Mouse (Mus musculus) MN1 (cell line): Measurements from ENCODE around the gene Tnfrsf13c.
"Not testable (repeated sequence)": the region's sequence is repeated elsewhere in the genome, so short reads cannot be mapped to it uniquely, and the experiment has no call there.

Source experiments
- DNase-seq: peaks from one replicate; pipeline ENCODE4 v3.0.0-alpha.2; 2016; ENCODE audit warnings: low spot score

The Tnfrsf13c gene

DNA sequence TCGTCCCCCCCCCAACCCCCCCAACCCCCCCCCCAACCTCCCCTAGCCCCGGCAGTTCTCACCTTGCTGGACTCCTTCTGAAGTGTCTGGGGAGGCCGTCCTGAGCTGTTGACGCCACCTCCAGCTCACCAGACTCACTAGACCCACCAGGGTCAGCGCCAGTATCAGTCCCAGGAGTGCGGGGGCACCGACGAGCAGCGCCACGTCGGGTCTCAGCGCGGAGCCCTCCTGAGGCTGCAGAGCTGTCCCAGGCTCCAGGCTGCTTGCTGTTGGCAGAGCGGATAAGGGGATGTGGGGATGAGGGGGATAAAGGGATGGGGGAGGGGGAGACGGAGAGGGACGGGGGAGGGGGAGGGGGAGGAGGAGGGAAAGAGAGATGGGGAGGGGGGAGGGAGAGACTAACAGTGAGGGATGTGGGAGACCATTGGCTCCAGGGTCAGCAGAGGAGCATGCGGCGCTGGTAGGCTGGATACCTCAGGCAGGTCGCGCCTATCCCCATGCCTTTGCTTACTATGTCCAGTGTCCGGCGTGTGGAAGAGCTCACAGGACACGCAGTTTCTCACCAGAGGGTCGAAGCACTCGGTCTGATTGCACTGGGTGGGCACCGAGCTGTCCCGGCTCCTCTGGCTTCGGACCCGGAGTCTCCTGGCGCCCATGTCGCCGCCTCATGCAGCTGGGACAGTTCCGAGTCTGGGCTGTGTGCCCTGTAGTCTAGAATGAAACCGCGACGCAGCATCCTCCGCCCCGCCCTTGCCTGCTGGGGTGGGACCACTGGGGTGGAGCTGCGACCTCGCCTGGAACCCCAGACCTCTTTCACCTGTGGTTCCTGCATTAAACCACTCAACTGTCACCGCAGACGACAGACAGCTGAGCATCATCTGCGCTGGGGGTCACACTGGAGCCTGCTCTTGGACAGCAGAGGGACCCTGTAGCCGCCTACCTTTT lies at the start of gene Tnfrsf13c:
TSS of gene Tnfrsf13c (minus strand) at position 713 of the 945 bp plus-strand sequence.
- DNase-seq, result no peak

DNA sequence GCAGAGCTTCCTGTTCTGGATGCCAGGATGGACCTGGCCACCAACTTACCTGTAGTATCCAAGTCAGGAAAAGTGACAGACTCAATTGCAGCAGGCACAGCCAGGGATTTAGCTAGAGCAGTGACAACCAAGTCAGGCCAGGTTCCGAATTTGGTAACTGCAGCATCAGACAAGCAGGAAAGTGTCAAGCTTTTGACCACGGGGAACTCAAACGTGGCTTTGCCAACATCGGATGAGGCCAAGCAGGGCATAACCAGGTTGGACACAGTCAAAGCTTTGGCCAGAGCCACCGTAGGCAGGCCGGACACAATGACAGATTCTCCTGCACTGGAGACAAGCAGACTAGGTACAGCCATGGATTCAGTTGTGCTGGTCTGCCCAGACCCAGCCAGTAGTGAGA lies 48.1 kb upstream of the Tnfrsf13c start:
- DNase-seq, result no peak

DNA sequence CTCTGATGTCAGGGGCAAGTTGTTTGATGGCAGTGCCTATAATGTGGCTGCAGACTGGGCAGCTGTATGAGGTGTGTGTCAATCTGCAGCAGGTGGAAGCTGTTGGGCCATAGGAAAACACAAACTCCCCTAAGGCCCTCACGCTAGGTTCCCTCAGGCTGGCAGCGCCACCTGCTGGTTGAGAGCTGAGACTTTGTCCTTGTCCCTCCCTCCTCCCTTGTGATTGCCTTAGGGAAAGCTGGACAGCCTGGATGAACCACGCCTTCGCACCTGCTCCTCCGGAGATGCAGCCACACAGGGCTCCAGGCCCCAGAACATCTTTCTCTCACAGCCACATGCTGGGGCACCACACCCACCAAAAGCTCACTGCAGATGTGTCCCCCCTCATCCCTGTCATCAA lies 47.0 kb upstream of the Tnfrsf13c start:
- DNase-seq, result peak; percentile 89

DNA sequence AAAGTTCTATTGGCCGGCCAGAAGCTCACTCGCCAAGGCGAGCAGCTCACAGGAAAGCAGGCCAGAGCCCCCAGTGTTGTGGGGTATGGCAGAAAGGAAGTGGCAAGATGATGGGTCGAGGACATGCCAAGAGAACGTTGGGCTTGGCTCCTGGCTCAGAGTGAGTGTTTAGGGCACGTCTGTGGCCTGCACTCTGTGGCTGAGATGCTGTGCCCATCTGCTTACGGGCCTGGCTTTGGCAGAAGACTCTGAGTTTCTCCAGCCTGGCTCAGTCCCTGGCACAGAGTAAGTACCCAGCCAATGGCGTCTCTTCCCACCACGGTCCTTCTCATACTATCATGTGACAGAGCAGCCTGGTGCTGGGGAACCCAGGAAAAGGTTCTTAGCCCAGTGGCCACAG lies 44.6 kb upstream of the Tnfrsf13c start:
- DNase-seq, result no peak

DNA sequence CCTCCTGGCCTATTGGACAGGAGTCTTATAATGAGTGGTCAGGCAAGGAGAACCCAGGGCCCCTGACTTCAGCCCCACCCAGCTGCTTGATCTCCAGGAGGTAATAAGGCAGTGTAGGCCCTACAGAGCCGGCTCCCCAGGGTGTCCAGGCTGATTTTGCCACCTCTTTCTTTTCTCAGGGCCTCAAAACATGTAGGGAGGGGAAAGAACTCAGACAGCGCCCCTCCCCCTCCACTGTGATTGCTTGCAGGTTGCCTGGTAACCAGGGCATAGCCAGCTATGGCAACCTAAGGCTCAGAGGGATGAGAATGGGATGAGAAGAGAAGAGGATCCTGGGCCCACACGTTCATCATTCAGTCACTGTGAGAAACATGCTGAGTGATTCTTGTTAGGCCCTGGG lies 44.0 kb upstream of the Tnfrsf13c start:
- DNase-seq, result peak; percentile 36

DNA sequence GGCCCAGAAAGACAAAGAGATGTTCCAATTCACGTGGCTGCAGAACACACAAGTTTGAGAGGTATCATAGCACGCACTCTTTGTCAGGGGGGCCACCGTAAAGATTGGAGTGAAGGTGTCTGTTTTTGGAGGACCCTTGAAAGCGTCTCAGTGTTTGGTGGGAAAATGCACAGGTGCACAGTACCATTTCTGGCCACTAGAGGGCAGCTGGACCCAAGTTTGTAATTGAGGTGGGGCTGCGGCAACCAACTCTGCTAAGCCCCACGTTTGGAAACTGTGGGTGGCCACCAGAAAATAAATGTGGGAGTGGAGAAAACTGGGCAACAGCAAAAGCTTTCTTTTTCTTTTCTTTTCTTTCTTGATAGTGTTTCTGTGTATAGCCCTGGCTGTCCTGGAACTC lies 42.2 kb upstream of the Tnfrsf13c start:
- peak; percentile 66 for DNase-seq

- no peak for DNase-seq
Observed at GRCm38 (mm10) chr15:82259510-82259909, 35.3 kb upstream of the Tnfrsf13c start.

DNA sequence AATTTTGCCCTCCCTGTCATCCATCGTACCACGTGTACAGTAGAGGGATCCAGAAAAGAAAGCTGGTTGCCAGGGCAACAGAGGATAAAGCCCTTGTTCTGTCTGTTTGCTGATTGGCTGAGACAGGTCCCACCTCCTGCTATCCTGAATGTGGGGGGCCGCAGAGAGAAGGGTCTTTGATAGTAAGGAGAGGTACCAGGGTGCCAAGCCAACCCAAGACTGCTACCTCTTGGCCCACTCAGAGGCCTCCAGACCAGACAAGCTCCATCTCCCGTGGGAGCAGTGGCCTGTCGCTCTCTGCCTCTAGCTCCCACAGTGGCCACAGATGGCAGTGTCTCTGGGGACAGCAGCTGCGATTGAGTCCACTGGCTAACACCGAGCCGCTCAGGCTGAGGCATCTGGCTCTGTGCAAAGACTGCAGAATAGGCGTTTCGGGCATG lies 31.8 kb upstream of the Tnfrsf13c start:
- peak; percentile 81 for DNase-seq

- DNase-seq, result no peak
Observed at GRCm38 (mm10) chr15:82255248-82255647, 31.1 kb upstream of the Tnfrsf13c start.

DNA sequence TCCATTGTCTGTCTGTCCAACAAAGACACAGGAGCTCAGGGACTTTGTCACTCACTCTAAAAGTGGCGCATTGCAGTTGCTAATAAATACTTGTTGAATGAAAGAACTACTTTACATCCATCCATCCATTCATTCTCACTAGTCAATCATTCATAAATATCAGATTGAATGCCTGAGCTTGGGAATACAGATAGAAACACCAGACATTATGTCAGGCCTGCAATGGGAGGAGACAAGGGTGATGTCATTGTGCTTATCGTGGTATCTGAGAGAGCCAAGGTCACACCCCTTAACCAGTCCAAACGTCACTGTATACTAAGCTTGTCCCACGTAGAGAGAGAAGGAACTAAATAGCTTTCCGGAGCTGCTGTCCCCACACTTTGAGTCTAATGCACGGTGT lies 27.9 kb upstream of the Tnfrsf13c start, which contains the start of gene 1500009C09Rik:
TSS of gene 1500009C09Rik (plus strand) at position 301 of the 400 bp plus-strand sequence.
- no peak for DNase-seq

DNA sequence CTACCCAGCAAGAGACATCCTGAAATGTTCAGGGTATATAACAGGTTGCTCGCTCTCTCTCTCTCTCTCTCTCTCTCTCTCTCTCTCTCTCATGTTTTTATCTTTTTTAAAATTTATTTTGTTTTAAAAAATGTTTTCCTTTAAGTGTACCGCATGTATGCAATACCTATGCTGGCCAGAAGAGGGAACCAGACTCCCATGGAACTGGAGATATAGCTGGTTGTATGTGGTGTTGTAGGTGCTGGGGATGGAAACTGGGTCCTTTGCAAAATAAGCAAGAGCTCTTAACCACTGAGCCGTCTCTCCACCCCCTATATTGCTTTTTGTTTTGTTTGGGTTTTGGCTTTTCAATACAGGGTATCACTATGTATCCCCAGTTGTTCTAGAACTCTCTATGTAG lies 27.4 kb upstream of the Tnfrsf13c start:
- no peak for DNase-seq

DNA sequence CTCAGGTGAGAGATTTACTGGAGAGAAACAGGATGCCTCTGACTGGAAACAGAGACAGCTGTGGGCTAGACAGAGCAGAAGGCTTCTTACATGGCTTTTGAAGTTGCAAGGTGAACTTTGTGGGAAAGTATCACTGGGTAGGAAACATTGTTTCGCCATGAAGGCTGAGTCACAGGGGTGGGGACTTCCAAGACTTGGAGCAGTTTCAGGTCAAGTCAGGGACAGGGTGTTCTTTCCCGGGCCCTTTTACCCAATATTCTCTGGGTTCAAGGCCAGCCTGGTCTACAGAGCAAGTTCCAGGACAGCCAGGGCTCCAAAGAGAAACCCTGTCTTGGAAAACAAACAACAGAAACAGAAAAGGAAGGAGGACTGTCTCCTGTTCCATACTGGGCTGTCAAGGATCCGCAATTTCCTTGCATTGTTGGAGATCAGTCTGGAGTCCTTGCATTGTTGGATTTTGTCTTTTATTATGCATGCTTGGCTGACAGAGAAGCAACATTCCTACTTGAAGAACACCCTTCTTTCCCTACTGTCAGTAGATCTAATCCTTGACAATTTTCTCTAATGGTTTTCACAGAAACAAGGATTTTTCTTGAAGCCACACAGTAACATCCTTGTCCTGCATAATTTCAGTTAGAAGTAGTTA lies 23.1 kb upstream of the Tnfrsf13c start:
- DNase-seq, result no peak

DNA sequence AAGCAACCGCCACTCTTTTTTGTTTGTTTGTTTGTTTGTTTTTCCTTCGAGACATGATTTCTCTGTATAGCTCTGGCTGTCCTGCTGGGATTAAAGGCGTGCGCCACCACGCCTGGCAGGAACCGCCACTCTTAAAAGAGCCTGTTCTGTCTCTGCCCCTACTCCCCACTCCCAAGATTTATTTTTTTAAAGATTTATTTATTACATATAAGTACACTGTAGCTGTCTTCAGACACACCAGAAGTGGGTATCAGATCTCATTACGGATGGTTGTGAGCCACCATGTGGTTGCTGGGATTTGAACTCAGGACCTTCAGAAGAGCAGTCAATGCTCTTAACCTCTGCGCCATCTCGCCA lies 20.6 kb upstream of the Tnfrsf13c start:
- not testable (repeated sequence) for DNase-seq

GRCm38 (mm10) chr15:82244115-82244804 lies 20.1 kb upstream of the Tnfrsf13c start, which contains the start of gene Cenpm:
Gene Cenpm, minus strand, starts transcription at chr15:82244748.
- DNase-seq, result peak; percentile 95

DNA sequence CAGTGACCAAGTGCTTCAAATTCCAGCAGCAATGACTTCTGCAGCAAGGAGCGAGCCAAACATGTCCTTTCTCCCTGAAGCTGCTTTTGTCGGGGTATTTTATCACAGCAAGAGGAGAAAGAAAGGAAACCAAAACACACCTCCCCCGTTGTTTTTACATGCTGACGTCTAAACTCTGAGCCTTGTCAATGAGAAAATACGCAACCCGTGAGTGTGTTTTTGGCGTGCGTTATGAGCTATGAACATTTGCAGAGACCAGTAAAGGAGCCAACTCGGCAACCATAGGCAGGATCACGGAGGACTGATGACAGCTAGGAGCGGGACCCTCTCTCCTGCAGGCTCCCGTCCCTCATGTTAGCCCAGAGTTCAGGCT lies 19.6 kb upstream of the Tnfrsf13c start:
- peak; percentile 33 for DNase-seq

GRCm38 (mm10) chr15:82243311-82243710 lies 19.1 kb upstream of the Tnfrsf13c start:
- DNase-seq, result no peak

DNA sequence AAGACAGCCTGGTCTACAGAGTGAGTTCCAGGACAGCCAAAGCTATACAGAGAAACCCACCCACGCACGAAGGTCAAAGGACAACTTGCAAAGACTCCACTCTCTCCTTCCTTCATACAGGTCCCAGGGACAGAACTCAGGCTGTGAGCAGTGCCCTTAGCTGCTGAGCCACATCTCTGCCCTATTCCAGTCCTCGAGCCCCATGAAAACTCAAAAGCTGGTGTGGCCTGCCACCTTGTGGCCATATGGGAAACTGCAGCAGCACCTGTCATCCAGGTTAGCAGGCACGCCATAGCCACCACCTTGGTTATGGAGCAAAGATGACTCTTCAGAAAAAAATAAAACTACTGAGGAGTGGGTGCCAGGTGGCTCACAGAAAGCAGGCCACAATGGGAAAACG lies 12.4 kb upstream of the Tnfrsf13c start:
- DNase-seq, result peak; percentile 86

DNA sequence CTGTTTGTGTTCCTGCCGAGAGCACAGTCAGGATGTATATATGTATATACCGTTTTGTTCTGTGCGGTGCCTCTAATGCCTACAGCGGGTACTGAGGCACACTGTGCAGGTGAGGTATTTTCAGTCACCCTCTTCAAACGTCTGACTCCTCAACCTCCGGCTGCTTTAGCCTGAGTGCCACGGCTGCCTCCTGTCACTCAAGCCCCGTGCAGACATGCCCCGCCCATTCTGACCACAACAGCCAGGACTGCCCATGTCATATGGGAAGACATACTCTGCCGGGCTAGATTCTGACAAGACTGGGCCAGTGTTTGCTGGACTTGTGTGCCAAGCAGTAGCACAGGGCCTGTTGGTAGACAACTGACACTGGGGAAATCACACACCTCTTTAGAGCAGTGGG lies 11.5 kb upstream of the Tnfrsf13c start:
- no peak for DNase-seq

- no peak for DNase-seq
Observed at GRCm38 (mm10) chr15:82232651-82233050, 8.5 kb upstream of the Tnfrsf13c start.

DNA sequence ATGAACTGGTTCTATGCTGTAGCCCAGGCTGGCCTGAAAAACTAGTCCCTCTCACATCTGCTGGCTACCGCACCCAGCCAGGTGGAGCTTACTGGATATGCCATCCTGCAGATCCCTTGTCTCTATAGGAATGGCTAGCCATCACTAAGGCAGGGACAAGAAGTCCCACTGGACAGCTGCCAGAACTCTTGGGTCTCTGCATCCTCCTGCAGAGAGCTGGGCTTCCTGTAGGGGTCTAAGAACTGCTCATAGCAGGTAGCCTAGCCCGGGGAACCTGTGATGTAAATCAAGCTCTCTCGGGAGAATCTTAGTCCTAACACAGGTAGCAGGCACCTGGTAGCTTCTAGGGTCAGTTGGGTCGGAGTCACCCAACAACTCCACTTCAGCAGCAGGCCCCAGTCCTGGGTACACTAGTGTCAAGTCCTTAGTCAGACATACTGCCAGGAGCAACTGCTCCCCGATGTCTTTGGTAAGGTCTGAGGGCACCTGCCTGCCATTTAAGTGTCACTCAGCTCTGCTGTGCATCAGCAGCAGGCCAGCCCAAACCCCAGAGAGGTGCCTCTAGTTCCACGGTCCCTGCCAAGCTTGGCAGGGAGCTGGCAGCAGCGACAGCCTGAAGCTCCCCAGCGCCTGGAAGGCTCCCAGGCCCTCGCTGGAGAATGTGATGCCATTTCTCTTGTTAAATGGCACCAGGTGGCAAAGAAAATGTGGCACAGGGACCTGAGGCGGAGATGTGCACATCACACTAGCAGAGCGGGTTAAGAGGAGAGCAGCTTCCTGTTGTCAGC lies 7.6 kb upstream of the Tnfrsf13c start:
- DNase-seq, result peak; percentile 66

DNA sequence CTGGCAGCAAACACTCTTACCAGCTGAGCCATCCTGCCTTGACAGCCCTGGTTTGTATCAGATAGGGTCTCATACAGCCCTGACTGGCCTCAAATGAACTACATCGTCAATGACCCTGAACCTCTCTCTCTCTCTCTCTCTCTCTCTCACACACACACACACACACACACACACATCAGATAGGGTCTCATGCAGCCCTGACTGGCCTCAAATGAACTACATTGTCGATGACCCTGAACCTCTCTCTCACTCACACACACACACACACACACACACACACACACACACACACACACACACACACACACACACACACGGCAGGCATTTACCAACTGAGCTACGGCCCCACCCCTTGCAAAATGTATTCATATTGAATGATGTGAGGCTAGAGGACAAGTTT lies 6.9 kb upstream of the Tnfrsf13c start:
- no peak for DNase-seq

DNA sequence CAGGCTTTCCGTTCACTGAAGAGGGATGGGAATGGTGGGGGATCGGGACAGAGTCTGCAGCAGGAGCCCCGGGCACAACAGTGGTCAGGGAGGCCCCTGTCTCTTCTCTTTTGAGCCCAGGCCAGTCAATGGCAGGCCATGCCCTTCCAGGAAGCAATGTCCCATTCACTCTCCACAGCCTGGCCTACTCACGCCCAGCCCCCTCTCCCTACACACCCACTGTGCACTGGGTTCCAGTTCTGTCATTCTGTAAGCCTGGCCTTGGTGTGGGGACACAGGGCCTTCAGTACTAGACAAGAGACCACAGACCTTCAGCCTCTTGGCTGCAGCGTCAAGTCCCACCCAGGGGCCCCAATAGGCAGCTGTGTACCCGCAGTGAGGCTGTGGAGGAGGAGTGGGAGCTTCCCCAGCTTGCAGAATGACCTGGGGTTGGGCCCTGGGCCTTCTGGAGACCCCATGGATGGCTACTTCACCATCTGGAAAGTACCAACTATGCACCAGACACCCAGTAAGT lies 6.0 kb upstream of the Tnfrsf13c start:
- no peak for DNase-seq
